Mouse (Mus musculus) adrenal gland, postnatal 36 days (tissue): ENCODE measurements at regions not wholly inside any gene's neighbourhood (a gene's known extent, or its start where the extent isn't known, plus 50 kb on each side); places are given as distances from the start of the nearest gene placed in this dataset.
"Not testable (repeated sequence)": the region's sequence is repeated elsewhere in the genome, so short reads cannot be mapped to it uniquely, and the experiment has no call there.

Experiments used
- DNase-seq, 2 experiments: peaks; one replicate each; pipeline ENCODE4 v3.0.0; 2021; ENCODE audit warnings: mixed read lengths in 1 of 2

DNA sequence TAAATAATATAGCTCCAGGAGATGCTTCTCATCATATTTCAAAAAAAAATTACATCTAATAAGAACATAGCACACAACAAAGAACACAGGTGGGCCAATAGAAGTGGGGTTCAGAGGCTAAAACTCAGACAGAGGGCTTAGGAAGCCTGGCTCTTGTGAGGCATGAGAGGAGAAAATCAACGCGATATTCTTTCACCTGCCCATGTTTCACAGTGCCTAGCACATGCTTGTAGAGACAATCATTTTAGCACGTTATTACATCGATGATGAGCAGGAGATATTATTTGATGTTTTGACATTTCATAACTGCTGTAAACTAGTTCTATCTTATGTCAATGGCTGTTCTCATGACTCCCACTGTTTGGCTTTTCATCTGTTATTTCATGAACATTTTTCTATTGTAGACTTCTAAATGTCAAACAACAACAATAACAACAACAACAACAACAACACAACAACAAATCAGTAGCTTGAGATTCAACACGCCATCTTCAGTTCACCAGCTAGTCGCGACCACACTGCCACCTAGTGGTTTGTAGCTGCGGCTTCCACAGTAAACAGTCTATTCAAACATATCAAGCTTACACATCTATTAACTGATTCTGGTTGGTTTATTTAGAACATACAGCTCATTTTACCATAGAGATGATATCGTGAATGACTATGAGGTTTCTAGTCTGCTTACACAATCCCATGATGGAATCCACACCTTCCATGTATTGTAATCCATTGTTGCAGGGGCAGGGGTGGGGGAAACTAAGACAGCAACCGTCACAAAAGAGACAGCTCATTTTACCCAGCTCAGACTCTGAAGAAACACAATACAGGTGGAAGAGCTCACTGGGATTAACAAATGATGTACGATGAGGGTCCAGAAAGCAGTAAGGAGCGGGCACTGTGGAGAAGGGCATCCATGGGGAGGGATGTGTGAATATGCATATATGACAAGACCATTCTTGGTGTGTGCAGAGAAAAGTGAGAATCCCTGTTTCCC, 60.5 kb upstream of the Tmem200a start:
- DNase-seq: peak; percentile 56 to 65

DNA sequence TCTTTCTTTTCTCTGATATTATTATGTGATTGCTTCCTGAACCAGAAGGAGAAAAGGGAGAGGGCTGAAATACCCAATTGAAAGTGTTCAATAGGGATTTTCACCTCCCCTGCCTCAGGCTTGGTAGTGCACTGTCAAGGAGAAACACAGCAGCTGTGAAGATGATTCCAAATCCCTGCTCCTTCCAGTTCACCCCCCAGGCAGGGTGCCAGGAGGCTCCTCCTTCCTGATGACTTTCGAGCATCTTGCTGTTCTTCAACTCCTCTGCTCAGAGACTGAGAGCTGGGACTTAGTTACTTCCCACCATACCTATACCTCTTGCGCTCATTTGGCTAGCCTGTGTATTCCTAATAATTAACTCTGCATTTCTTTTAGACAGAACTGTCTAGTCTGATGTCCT, 73.7 kb upstream of the Tmem200a start:
- no peak for DNase-seq

DNA sequence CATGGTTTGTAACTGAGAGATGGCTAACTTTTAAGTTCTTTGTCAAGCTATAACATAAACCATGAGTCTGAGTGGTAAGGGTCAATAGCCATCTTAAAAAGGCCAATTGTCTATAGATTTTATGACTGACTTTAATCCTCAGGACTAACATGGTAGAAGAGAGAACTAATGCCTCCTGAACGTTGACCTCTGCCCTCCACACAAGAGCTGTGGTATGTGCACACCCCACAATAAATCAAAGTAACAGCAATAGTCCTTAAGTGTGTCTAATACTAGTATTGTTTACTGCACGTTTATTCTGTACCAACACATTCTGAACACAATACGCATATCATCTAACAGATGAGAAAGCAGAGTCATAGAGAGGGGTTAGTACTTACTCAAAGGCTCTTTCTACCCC, 70.7 kb upstream of the Samd3 start:
- no peak for DNase-seq

DNA sequence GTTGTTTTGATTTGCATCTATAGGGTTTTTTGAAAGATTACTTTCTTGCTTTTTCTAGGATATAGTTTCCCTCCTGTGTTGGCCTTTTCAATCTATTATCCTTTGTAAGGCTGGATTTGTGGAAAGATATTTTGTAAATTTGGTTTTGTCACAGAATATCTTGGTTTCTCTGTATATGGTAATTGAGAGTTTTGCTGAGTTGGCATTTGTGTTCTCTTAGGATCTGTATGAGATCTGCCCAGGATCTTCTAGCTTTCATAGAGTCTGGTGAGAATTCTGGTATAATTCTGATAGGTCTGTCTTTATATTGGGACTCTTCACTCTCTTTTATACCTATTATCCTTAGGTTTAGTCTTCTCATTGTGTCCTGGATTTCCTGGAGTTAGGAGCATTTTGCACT, 68.4 kb upstream of the Samd3 start:
- not testable (repeated sequence) for DNase-seq

DNA sequence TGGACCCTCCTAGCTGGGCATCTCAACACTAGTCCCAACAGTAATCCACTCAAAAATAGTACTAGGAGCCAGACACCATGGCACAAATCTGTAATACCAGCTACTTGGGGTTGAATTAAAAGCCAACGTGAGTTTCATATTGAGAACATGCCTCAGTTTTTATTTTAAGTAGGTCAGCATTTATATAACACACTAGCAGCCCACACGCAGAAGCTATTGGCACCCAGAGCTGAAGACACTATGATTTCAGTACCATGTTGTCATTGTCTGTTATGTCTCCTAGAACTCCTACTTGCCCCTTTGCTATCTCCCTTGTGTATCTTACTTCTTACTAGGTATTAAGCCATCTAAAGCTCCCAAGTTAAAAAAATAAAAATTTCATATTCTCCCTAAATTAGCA, 65.0 kb upstream of the Samd3 start:
- no peak for DNase-seq

DNA sequence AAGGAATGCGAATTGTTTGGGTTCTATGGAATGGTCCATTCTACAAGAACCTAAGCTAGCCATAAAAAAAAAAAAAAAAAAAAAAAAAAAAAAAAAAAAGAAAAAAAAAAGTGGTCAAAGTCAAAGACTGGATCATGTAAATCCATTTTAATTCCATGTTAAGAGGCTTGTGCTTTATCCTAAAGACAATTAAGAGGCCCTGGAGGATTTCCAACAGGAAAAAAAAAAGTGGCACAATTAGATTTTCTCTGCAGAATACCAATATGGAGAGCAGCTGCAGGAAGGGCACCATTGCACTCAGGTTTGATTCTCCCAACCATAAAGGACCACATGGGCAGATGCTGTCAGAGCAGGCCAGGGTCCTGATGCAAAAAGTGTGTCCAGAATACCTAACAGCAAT, 51.9 kb upstream of the Samd3 start:
- no peak for DNase-seq

DNA sequence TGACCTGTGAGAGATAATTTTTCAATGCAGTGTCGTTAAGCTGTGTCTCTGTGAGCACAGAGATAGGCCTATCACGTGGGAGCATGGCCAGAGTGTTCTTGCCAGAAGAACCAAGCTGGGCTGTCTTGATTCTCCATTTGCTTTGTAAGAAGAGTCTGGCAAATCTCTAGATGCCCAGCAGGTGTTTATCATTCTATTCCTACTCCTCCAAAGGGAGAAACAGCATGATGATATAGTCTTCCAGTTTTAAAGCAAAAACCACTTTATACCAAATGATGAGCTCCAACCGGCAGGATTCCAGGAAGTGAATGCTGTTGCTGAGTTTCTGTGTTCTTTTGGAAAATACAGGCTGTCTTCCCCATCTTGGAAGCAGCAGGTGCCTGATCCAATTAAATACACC, 51.2 kb upstream of the Samd3 start:
- no peak for DNase-seq
